Mouse (Mus musculus) G1E-ER4 (cell line): ENCODE data around the gene Mipep. TPM values are rescaled to one million over a fixed set of nuclear protein-coding genes. Genes with fewer than 3 reads are reported as not detected.

ENCODE experiments used
- GATA1 ChIP-seq: IDR thresholded peaks from one replicate; pipeline ENCODE4 v1.8.0; 2012; ENCODE audit warnings: low read length, inconsistent platforms
- polyA plus RNA-seq: library from polyadenylated mRNA; stranded (reverse); fragments of >175 nt; gene quantifications from 2 replicates; pipeline ENCODE4 v1.2.3, GENCODE M21; 2012

Mipep gene
- polyA plus RNA-seq, result 16.7 and 21.8 TPM in 2 replicates

DNA sequence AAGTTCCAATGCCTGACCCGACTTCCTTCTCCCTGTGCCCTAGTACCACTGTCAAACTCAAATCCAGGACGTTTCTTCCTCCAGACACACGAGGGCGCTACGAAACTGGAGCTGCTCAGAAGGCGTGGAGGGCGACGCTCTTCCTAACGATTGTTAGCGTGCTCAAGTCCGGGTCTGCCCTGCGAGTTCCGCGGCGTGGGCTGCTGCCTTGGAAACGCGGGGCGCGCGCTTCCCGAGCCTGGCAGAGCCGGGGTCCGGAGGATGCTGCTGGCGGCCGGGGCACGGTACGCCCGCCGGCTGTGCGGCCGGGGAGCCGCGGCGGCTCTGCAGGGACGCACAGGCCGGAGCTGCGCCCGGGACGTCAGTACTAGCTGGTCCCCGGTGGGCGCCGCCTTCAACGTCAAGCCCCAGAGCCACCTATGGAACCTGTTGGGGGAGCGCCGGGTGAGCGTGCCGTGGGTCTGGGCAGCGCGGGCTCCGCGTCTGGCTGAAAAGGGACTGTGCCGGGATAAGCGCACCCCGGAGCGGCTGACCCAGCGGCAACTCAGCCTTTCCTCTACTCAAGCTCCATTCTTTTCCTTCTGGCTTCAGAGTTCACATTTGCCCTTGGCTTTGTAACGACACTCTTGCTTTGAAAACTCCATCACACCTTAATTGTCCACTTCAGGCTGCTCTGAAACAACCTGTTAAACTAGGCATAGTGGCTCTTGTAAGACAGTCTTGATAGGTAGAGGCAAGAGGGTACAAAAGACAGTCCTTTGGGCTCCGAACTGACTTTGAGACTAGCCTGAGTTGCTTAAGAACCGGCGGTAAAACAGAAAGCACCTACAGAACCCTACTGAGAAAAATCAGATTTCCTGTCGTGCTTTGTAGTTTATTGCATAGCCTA lies at the start of gene Mipep:
TSS of gene Mipep (plus strand) at position 147 of the 889 bp plus-strand sequence.
- TF ChIP-seq GATA1, result no peak

DNA sequence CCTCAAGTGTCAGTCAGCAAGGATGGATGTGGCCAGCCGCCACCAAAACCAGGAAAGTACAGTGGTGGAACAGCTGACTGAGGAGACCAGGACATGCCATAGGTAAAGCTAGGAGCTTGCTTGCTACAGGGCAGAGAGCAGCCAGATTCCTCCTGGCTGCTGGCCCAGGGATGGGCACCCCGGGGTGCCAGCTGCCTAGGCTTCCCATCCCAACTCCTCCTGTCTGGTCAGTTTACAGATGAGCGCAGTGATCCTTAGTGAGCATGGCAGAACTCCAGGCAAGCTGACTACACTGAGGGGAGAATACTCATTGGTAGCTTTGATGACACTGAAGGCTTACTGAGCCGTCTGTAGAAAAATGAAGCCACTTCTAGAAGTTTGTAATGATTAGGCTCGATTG lies 49.2 kb upstream of the Mipep start:
- no peak for TF ChIP-seq GATA1

DNA sequence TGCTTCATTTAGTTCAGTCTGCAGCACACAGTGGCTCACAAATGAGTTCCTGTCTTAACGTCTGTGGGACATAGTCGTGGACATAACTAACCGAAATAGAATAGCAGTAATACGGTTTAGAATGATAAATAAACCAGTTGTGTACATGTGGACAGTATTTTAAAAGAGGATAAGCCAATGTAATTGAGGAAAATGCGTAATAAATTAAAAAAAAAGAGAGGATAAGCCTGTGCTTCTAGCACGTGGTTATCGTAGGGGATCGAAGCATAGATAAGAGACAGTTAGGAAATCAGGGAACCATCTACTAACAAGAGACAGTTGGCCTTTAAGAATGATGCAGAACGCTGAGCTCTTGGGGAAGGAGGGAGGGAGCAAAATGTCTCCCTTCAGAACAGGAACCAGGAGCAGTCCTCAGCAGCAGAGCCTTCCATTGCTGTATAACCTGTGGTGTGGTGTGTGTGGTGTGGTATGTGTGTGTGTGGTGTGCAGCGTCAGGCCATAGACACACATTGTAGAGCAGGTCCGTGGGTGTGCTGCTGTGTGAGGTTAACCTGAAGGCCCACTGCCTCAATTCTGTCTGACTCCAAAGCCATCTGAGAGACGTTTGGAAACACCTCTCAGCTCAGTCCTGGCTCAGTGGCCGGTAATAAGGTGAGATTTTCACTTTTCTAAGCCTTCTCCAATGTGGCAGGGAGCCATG lies 48.4 kb upstream of the Mipep start:
- TF ChIP-seq GATA1, result no peak

DNA sequence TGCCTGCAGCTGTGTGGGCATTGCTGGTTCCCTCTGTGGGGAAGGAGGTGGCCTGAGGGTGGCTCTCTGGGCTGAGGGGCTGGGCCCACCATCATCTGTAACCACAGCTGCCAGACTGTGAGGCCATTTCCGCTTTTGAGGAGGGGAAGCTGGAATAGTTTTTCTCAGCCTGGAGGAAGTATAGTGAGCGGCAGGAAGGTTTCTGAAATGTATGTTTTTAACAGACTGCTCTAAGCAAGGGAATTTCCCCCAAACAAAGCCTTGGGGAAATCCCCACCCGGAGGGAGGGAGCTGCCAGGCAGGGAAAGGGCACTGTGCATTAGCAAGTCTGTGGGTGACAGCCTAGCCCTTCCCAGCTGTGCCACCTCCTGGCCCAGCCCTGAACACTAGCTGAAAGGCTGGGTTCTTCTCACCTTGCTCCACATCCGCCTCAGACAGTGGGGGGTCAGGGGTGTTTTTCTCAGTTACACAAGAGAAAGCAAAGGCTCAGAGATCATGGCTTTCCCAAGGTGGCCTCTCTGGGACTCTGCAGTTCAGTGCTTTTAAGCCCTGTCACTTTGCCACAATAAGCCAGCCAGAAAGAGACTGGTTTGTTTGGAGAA lies 47.7 kb upstream of the Mipep start:
- TF ChIP-seq GATA1, result no peak

DNA sequence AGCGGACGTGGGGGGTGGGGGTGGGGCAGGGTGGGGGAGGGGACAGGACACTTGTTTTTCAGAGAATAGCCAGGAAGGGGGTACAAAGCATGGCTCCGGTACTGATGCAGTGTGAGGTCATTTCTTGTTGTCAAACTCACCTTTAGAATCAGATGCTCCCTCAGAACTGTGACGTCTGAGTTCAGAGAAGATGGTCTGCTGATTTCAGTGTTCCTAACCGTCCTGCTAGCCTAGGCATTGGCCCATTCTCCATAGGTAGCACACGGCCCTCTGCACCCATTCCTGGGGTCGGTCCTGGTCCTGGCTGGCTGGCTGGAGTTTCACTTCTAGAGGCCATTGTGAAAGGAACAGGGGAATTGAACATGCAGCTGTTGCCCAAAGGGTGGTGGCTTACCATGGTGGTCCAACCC lies 47.2 kb upstream of the Mipep start:
- no peak for TF ChIP-seq GATA1

DNA sequence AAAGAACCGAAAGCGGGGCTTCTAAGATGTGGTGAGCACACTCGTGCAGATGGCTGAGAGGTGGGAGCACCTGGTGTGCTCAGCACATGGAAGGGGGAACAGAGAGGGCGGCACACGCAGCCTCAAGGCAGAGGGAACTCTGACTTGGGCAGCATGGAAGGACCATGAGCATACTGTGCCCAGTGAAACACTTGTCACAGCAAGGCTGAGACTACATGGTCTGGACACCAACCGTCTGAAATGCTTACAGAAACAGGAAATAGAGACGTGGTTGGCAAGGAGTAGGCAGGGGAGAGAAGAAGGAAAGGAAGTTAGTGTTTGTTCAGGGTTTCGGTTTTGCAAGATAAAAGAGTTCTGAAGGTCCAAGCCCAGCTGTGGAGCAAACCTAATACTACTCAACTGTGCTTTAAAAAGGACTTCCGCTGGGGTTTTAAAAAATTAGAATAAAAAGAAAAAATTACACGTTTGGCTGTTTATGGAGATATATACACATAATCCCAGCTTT lies 45.9 kb upstream of the Mipep start:
- TF ChIP-seq GATA1, result no peak

DNA sequence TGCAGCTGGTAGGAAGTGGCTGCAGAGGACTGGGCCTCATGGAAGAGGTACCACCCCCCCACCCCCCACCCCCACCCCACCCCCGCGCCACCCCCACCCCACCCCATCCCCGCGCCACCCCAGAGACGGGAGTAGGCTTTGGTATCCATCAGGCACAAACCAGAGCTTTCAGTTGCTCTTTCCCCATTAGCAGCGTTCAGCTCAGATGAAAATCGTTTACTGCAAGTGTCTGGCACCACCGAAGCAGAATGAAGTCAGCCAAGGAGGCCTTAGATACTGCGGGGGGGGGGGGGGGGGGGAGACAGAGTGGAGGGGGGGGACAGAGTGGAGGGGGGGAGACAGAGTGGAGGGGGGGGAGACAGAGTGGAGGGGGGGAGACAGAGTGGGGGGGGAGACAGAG lies 45.2 kb upstream of the Mipep start:
- TF ChIP-seq GATA1, result no peak

DNA sequence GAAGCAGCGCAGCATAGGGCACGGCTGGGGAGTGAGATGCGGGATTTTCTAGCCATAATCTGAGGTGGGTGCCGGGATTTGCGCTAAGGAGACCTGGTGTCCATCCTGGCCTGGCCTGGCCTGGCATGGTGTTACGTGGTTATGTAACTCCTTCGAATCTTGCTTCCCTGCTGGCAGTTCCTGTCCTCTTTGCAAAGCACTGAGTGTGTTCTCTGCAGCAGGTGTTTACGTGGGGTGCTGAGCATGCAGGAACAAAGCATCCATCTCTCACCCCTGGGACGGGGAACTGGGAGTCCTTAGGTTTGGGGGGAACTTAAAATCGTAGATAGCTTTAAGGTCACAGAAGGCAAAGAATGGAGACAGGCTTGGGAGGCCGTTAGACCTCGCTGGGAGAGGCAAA lies 44.8 kb upstream of the Mipep start:
- TF ChIP-seq GATA1, result no peak

DNA sequence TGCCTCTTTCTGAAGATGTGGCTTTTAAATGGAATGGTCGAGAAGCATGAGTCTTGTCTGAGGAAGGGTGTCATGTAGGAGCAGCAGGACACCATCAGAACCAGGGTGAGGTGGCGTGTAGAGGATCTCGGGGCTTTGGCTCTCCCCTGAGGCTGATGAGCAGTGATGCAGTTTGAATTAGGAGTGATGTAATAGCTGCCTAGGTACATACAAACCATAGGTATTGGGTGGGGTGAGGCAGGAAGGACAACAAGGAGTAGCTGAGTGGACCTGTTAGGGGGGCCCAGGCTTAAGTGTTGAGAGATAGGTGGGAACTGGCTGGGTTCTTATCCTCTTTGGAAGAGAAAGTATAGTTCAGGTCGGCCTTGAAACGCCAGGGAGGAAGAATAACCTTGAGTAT lies 43.9 kb upstream of the Mipep start:
- no peak for TF ChIP-seq GATA1

DNA sequence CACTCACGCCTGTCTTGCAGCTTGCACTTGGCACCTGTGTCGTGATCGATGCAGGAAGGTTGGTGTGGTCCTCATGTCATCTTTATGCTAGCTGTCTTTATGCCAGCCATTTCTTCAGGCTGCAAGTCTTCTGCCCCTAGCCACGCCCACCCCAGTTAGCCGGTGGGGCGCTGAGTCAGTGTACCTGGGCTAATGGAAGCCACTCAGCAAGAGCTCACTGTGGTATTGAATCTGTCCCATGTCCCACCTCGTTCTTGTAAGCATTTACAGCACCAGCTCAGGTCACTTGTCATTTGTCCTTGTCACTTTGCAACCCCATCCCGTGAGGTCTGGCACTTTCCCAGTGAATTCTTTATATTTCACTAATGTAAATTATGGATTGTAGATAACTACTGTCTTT lies 43.3 kb upstream of the Mipep start:
- TF ChIP-seq GATA1, result no peak

DNA sequence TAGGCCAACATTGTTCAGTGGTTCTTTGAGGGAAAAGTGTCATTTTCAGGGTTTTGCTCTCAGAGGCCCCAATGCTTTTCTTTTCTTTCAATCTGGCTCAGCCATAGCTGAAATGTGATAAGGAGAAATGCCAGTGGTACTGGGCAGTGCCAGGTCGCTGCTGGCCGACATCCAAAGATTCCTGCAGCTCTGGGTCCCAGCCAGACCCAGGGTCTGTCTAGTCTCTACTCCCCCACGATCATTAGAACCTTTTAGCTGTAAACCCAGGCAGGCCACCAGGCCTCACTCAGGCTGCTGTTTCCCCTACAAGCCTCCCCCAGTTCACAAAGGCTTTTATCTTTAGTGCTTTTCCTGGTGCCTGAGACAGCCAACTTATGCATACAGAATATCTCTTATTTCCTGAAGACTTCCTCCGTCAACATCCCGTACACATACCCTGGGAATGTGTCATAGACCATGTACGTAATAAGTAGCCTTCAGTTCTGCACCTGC lies 42.8 kb upstream of the Mipep start:
- no peak for TF ChIP-seq GATA1

DNA sequence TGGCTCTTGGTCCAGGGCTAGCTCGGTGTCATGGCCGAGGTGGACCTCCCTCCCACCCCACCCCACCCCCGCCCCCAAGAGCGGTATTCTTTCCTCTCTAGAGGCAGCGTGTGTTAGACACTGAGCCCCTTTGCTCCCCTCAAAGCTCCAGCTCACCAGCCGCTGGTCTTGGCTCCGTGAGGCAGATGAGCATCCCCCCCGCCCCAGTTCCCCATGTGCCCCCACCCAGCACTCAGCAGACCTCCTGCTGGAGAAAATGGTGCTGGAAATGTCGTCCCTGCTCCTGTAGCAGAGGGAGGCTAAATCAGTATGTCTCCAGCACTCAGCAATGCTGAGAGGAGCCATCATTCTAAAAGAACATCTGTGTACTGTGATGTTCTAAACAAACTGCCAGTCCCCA lies 40.7 kb upstream of the Mipep start:
- TF ChIP-seq GATA1, result no peak

DNA sequence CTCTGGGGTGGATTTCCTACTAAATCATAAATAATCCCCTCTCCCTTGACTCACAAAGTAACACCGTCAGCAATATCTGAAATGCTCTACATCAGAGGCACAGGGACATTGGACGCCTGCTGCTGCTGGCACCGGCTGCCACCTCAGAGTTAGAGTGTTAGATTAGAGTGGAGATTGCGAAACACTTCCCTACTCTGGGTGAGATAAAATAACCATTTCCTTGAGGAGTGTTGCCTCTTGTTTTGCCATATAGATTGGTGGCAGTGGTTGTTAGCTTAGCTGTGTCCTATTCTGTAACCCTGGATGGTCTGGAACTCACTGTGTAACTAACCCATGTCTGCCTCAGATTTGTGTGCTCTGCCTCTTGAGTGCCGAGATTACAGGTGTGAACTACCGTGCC lies 39.2 kb upstream of the Mipep start:
- TF ChIP-seq GATA1, result no peak

DNA sequence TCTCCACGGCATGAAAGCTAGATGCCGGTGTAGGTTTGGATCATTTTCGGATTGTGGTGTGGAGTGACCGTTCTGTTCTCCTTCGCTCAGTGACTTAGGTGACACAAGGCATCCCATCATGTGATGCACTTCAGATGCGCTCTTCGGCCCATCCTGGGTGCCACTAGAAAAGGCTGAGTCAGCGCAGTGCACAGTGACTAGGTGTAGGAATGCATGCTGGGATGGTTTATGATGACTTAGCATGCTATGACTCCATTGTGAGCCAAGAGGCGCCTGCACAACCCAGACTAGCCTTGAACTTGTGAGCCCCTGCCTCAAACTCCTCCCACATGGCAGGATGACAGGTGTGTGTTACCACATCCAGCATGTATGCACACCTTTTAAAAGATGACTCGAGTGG lies 38.2 kb upstream of the Mipep start:
- no peak for TF ChIP-seq GATA1

DNA sequence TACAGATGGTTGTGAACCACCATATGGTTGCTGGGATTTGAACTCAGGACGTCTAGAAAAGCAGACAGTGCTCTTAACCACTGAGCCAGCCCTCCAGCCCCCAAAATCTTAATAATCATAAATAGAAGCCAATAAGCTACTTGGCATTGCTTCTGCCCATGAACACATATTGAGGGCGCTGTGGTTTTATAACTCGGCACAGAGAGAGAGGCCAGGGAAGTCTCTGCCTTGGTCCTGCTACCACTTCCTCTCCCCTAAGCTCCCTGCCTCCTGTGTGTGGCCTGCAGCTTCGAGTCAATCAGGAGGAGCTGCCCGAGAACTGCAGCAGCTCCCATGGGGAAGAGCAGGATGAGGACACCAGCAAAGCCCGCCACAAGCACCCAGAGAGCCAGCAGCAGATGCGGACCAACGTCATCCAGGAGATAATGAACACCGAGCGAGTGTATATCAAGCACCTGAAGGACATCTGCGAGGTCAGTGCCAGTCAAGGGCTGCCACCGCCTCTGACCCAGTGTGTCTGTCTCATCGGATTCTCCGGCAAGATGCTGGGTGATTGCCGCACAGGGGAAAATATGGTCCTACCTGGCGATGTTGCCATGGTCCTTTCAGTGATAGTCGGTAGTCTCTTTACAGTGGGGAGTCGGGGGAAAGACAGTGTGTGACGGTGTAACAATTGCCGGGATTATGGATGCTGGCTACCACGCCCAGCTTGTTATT lies 37.1 kb upstream of the Mipep start:
- no peak for TF ChIP-seq GATA1

DNA sequence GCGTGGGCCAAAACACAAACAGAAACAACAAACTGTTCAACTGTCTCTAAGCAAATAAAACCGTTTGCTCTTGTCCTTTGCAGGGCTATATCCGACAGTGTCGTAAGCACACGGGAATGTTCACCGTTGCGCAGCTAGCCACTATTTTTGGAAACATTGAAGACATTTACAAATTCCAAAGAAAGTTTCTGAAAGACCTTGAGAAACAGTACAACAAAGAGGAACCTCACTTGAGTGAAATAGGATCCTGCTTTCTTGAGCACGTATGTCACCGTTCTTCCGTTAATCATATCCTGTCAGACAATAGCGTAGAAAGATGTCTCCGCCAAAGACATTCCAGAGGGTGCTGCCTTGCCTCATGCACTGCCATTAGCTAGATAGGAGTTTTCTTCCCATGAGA lies 34.5 kb upstream of the Mipep start:
- no peak for TF ChIP-seq GATA1

DNA sequence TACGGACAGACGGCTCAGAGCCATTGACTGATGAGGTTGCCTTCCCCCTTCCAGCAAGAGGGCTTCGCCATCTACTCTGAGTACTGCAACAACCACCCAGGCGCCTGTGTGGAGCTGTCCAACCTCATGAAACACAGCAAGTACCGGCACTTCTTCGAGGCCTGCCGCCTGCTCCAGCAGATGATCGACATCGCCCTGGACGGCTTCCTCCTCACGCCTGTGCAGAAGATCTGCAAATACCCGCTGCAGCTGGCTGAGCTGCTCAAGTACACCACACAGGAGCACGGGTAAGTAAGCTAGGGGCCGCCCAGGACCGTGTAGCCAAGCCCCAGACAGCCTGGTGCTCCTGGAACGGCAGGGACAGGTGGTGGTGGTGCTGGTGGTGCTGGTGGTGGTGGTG lies 32.8 kb upstream of the Mipep start:
- no peak for TF ChIP-seq GATA1
